Mouse (Mus musculus) heart, embryonic 11.5 days (tissue): ENCODE data around the gene Ankrd40. TPM values are rescaled to one million over a fixed set of nuclear protein-coding genes. Genes with fewer than 3 reads are reported as not detected.

ENCODE experiments used
- ATAC-seq: fragments of 200-750 bp; cut with Nextera tagmentation; replicated peaks from 2 replicates; pipeline ENCODE4 v1.8.0; 2017; ENCODE audit warnings: moderate library complexity; ENCODE audit not compliant: insufficient number of reproducible peaks, low FRiP score, low TSS enrichment
- H3K27ac ChIP-seq: fragments of 300-500 bp; sonication (generic); 2 replicates; pipeline ENCODE4 v1.5.1; 2014; ENCODE audit warnings: mild to moderate bottlenecking, low read depth, low read length
- H3K27me3 ChIP-seq: fragments of 300-500 bp; sonication (generic); 2 replicates; pipeline ENCODE4 v1.6.1; 2014; ENCODE audit warnings: mild to moderate bottlenecking, low read length, mixed read lengths; ENCODE audit not compliant: control insufficient read depth, insufficient read depth
- H3K36me3 ChIP-seq: fragments of 300-500 bp; sonication (generic); 2 replicates; pipeline ENCODE4 v1.6.1; 2014; ENCODE audit warnings: mild to moderate bottlenecking, low read length, moderate library complexity, mixed read lengths; ENCODE audit not compliant: control insufficient read depth, insufficient read depth
- H3K4me1 ChIP-seq: fragments of 300-500 bp; sonication (generic); 2 replicates; pipeline ENCODE4 v1.6.1; 2014; ENCODE audit warnings: low read length; ENCODE audit not compliant: control insufficient read depth, insufficient read depth
- H3K4me2 ChIP-seq: fragments of 300-500 bp; sonication (generic); 2 replicates; pipeline ENCODE4 v1.6.1; 2014; ENCODE audit warnings: mild to moderate bottlenecking, moderate library complexity
- H3K4me3 ChIP-seq: fragments of 300-500 bp; sonication (generic); 2 replicates; pipeline ENCODE4 v1.5.1; 2014; ENCODE audit warnings: low read depth, low read length
- H3K9ac ChIP-seq: fragments of 300-500 bp; sonication (generic); 2 replicates; pipeline ENCODE4 v1.6.1; 2014; ENCODE audit warnings: mild to moderate bottlenecking, low read depth, low read length, moderate library complexity
- H3K9me3 ChIP-seq: fragments of 300-500 bp; sonication (generic); replicated peaks from 2 replicates; pipeline ENCODE4 v1.6.1; 2016; ENCODE audit warnings: low read length; ENCODE audit not compliant: control insufficient read depth
- WGBS: fragments of 180-500 bp; shearing (Covaris S2); extraction: QIAGEN DNeasy Blood & Tissue Kit; methylation state at CpG from one replicate; pipeline ENCODE4 v1.1.7; 2014; ENCODE audit not compliant: insufficient replicate concordance; 5-methylcytosine and 5-hydroxymethylcytosine counted together
- polyA plus RNA-seq: library from polyadenylated mRNA; unstranded; fragments of >200 nt; fragmentation: Nextera tagmentation; extraction: Ambion mirVana; gene quantifications from 2 replicates; pipeline ENCODE4 v1.2.1, GENCODE M21; 2014

Ankrd40 gene
- 34.3 and 34.9 TPM in 2 replicates for polyA plus RNA-seq

GRCm38 (mm10) chr11:94327693-94328643 lies at the start of gene Ankrd40:
Gene Ankrd40 (plus strand): TSS chr11:94328001.
- WGBS = under 1% methylated on average over 73 of the region's 78 CpGs
- peak within 1 kb of the TSS; percentile 77 for H3K4me2 ChIP-seq
- peak within 1 kb of the TSS; percentile 96 for H3K9ac ChIP-seq
- no peaks in the 10 kb centered on the region for H3K36me3 ChIP-seq
- peak within 1 kb of the TSS; percentile 83 for H3K4me3 ChIP-seq
- peaks cover 16% of the 10 kb centered on the region for H3K4me1 ChIP-seq
- no peaks in the 10 kb centered on the region for H3K27me3 ChIP-seq
- H3K27ac ChIP-seq = peak within 1 kb of the TSS; percentile 98
- peak; percentile 84 for ATAC-seq
- H3K9me3 ChIP-seq = no peaks in the 10 kb centered on the region

DNA sequence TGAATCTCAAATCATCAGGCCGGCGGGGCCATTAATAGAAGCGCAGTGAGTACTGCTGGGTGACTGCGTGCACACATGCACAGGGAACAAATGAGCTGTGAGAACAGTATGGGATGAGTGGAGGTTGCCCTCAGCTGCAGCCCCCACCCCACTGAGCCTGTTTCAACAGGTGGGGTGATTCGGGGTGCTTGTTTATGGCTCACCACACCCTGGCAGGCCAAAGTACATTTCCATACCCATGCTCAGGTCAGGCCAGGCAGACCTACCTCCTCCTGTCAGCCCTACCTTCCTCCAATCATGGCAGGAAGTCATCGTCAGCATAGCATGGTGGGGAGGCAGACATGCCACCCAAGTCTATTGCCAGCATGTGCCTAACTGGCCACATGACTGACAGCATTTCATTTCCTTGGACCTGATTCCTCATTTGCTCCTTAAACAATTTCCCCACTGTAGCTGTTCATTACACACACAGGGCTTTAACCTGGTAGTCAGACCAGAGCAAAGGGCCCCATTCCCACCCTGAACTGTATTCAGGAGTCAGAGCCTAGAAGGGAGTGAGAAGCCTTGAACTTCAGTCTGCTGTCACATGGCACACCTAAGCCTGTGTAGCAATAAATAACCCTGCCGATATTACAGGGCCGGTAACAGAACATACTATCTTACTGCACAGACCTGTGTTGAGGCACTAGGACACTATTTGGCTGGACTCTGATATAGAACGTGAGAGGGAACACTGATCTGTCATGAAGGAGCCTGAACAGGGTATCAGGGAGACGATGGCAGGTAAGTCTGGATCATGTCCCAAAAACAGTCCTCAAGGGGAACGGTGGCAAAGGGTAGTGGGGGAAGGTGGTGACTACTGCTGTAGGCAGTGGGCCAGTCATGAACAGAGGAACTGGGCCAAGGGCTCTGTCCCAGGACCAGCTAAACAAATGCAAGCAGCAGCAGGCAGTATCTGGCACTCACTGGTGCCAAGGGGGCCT lies 46.3 kb upstream of the Ankrd40 start, which contains the start of gene Gm21885:
TSS of gene Gm21885 (plus strand) at position 675 of the 983 bp plus-strand sequence.
- no peak within 1 kb of the TSS for H3K9ac ChIP-seq
- no peaks in the 10 kb centered on the region for H3K27me3 ChIP-seq
- H3K36me3 ChIP-seq = peaks cover 5% of the 10 kb centered on the region
- no peaks in the 10 kb centered on the region for H3K9me3 ChIP-seq
- no peak within 1 kb of the TSS for H3K4me3 ChIP-seq
- no peak within 1 kb of the TSS for H3K4me2 ChIP-seq
- 79% methylated on average over 11 of the region's 11 CpGs for WGBS
- ATAC-seq = no peak
- H3K27ac ChIP-seq = no peak within 1 kb of the TSS
- no peaks in the 10 kb centered on the region for H3K4me1 ChIP-seq

DNA sequence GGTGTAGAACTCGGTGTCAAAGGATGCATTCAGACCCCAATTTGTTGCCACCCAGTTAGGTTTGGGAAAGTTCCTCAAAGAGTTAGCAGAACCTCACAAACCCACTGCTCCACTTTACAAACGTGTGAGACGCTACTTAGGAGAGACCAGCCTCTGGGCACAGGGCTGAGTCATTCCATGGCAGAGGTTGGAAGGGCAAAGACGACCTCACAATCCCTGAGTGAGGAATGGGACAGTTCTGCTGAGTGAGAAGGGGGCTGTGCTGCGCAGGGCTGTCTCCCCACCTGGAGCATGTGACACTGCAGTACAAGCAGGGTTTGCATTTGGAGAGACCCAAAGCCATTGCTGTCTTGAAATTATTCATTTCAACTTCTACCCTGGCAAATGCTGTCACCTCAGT lies 45.5 kb upstream of the Ankrd40 start:
- Histone ChIP-seq H3K9ac (no peak overlapping the region), H3K4me1 (no peaks in the 10 kb centered on the region), H3K27ac (no peak overlapping the region), H3K4me2 (no peak overlapping the region), H3K9me3 (no peaks in the 10 kb centered on the region), H3K4me3 (no peak overlapping the region), H3K36me3 (peaks cover 11% of the 10 kb centered on the region), H3K27me3 (no peaks in the 10 kb centered on the region)
- ATAC-seq = no peak
- 58% methylated on average over 5 of the region's 5 CpGs for WGBS

DNA sequence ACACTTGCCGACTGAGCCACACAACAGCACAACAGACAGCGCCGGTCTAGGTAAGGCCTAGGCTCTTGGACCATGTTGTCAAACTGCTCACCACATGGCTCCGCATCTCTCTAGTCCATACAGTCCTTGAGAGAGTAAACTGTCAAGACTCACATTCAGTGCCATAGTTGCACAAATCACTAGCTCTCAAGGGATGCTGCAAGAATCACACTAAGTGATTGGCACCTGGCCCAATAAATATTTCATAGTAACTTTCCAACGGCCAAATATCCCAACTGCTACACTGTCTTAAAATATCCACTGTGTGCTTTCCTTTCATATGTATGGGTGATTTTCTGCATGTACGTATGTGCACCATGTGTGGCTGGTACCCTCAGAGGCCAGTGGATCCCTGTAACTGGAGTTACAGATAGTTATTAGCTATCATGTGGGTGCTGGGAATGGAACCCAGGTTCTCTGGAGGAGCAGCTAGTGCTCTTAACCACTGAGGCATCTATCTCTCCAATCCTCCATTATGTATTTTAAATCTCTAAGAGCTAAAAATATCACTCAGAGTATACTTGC lies 44.2 kb upstream of the Ankrd40 start:
- Histone ChIP-seq H3K4me1 (no peaks in the 10 kb centered on the region), H3K4me3 (no peak overlapping the region), H3K27me3 (no peaks in the 10 kb centered on the region), H3K27ac (no peak overlapping the region), H3K9me3 (no peaks in the 10 kb centered on the region), H3K9ac (no peak overlapping the region), H3K4me2 (no peak overlapping the region), H3K36me3 (peaks cover 21% of the 10 kb centered on the region)
- ATAC-seq = no peak
- 88% methylated on average over 6 of the region's 6 CpGs for WGBS

DNA sequence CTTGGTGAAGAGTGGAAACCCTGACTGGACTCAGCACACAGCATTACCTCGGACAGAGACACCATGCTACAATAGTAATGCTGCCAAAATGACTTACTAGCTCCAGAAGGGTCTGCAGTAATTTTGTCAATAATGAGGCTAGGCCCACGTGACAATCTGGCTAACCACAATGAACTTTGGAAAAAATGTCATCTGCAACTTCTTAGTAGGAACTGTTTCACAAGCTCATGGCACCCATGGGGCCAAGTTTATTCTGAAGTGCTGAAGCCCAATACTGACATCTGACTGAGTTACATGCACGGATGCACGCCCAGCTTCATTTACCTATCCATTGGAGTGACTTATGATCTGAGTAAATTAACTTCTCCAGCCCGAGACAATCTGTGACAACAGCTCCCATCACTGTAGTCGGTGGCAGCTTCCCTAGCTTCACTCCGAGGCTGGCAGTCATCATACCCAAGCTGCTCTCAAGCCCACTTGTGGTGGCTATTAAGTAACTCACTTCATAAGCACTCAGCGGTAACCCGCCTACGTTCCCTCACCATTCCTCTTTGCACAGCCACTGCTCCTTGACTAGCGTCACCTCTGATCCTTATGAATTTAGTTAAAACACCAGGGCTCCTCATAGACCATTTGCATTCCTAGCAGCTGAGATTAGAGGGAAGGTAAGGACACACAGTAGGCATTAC lies 41.8 kb upstream of the Ankrd40 start:
- no peak overlapping the region for H3K4me3 ChIP-seq
- no peaks in the 10 kb centered on the region for H3K27me3 ChIP-seq
- ATAC-seq = no peak
- 91% methylated on average over 11 of the region's 11 CpGs for WGBS
- no peak overlapping the region for H3K27ac ChIP-seq
- H3K9me3 ChIP-seq = no peaks in the 10 kb centered on the region
- H3K9ac ChIP-seq = no peak overlapping the region
- no peak overlapping the region for H3K4me2 ChIP-seq
- no peaks in the 10 kb centered on the region for H3K4me1 ChIP-seq
- peaks cover 34% of the 10 kb centered on the region for H3K36me3 ChIP-seq

DNA sequence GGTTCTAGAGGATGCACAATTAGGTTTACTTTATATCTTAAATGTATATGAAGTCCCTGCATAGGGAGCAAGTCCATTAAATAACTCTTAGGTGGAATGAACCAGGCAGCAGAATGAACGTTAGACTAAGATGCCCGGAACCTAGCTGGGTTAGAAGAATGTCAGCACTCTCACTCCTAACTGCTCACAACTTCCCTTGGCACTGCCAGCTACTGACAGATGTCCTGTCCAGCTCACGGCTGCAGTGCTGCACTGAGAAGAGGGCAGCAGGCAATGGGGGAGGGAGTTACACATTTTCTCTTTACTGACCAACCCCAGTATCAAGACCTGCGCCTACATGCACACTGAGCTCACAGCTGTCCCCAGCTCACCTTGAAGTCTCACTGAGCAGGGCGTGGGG lies 40.7 kb upstream of the Ankrd40 start:
- 90% methylated on average over 5 of the region's 5 CpGs for WGBS

DNA sequence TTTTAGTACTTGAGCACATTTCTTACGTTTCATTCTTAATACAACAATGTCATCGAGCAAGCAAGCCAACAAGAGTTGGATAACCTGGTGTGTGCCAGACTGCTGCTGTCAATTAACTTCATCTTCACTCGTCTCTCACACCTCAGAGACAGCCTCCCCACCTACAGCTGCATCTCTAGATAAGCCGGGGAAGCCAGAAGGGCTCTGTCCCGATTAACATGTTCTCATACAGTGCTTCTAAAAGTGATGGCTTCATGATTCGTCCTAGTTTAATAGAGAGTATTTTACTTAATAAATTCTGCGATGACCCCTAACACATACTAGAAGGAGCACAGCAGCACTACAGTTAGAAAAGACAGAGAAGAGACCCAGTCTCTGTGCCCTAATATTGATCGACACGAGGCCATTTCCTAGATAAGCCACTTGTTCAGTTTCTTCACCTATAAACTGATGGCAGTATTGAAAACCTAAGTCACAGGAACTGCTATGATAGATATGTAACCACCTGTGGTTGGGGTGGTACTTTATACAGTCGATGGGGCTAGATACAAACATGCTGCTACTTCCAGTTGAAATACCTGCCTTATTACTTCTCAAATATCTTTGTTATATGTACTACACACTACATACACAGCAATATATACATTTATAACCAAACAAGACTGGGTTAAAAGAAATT lies 37.6 kb upstream of the Ankrd40 start:
- Histone ChIP-seq H3K4me1 (no peaks in the 10 kb centered on the region), H3K27me3 (no peaks in the 10 kb centered on the region), H3K9me3 (no peaks in the 10 kb centered on the region), H3K4me2 (no peak overlapping the region), H3K4me3 (no peak overlapping the region), H3K9ac (no peak overlapping the region), H3K27ac (no peak overlapping the region), H3K36me3 (peaks cover 52% of the 10 kb centered on the region)
- no peak for ATAC-seq
- 79% methylated on average over 10 of the region's 10 CpGs for WGBS

More for the DNA sequence above, 40.7 kb upstream of the Ankrd40 start:
- H3K4me3 ChIP-seq = no peak overlapping the region
- no peak for ATAC-seq
- no peaks in the 10 kb centered on the region for H3K27me3 ChIP-seq
- H3K9ac ChIP-seq = no peak overlapping the region
- no peaks in the 10 kb centered on the region for H3K4me1 ChIP-seq
- H3K4me2 ChIP-seq = no peak overlapping the region
- H3K36me3 ChIP-seq = peaks cover 34% of the 10 kb centered on the region
- H3K9me3 ChIP-seq = no peaks in the 10 kb centered on the region
- H3K27ac ChIP-seq = no peak overlapping the region
